Mouse (Mus musculus) midbrain, postnatal 0 days (tissue): Measurements from ENCODE around the gene Ranbp10. TPM values are rescaled to one million over a fixed set of nuclear protein-coding genes. Genes with fewer than 3 reads are reported as not detected.
A peak's percentile ranks its signal among the peaks of the same experiment; 100 is the strongest.

Source experiments
- ATAC-seq: fragments of 200-750 bp; cut with Nextera tagmentation; 2 replicates; pipeline ENCODE4 v1.8.0; 2017; ENCODE audit warnings: moderate number of reproducible peaks, mild to moderate bottlenecking, moderate TSS enrichment, moderate library complexity; ENCODE audit not compliant: low FRiP score
- DNase-seq: peaks from one replicate; pipeline ENCODE4 v3.0.0-alpha.2; 2015; ENCODE audit warnings: low spot score
- H3K27ac ChIP-seq: fragments of 300-500 bp; sonication (generic); 2 replicates; pipeline ENCODE4 v1.5.1; 2014; ENCODE audit warnings: low read depth, mild to moderate bottlenecking, low read length, mixed read lengths
- H3K27me3 ChIP-seq: fragments of 300-500 bp; sonication (generic); 2 replicates; pipeline ENCODE4 v1.6.1; 2014; ENCODE audit warnings: low read length, control low read depth, mixed read lengths; ENCODE audit not compliant: insufficient read depth
- H3K36me3 ChIP-seq: fragments of 300-500 bp; sonication (generic); 2 replicates; pipeline ENCODE4 v1.6.1; 2014; ENCODE audit warnings: low read length, control low read depth, mixed read lengths; ENCODE audit not compliant: insufficient read depth
- H3K4me1 ChIP-seq: fragments of 300-500 bp; sonication (generic); 2 replicates; pipeline ENCODE4 v1.6.1; 2014; ENCODE audit warnings: mild to moderate bottlenecking, control low read depth, antibody characterized with exemption, low read length, mixed read lengths; ENCODE audit not compliant: insufficient read depth
- H3K4me2 ChIP-seq: fragments of 300-500 bp; sonication (generic); 2 replicates; pipeline ENCODE4 v1.6.1; 2014; ENCODE audit warnings: low read depth, mild to moderate bottlenecking, low read length, mixed read lengths; ENCODE audit not compliant: poor library complexity, severe bottlenecking
- H3K4me3 ChIP-seq: fragments of 300-500 bp; sonication (generic); 2 replicates; pipeline ENCODE4 v1.5.1; 2014; ENCODE audit warnings: low read depth, mild to moderate bottlenecking, low read length, moderate library complexity
- H3K9ac ChIP-seq: fragments of 300-500 bp; sonication (generic); replicated peaks from 2 replicates; pipeline ENCODE4 v1.6.1; 2014; ENCODE audit warnings: mild to moderate bottlenecking, low read length, moderate library complexity, mixed read lengths; ENCODE audit not compliant: poor library complexity, severe bottlenecking
- H3K9me3 ChIP-seq: fragments of 300-500 bp; sonication (generic); 2 replicates; pipeline ENCODE4 v1.6.1; 2016; ENCODE audit warnings: low read length, control low read depth
- CTCF ChIP-seq: IDR thresholded peaks from 2 replicates; pipeline ENCODE4 v1.5.1; 2016; ENCODE audit warnings: antibody characterized with exemption, mild to moderate bottlenecking
- WGBS: fragments of 180-500 bp; shearing (Covaris S2); extraction: QIAGEN DNeasy Blood & Tissue Kit; methylation state at CpG from one replicate; pipeline ENCODE4 v1.1.7; 2014; 5-methylcytosine and 5-hydroxymethylcytosine counted together
- polyA plus RNA-seq: library from polyadenylated mRNA; unstranded; fragments of >200 nt; fragmentation: Nextera tagmentation; extraction: Ambion mirVana; gene quantifications from 2 replicates; pipeline ENCODE4 v1.2.1, GENCODE M21; 2015
- total RNA-seq: library from RNA; depleted of rRNA; stranded (reverse); fragments of >200 nt; gene quantifications from 2 replicates; pipeline ENCODE4 v1.2.3, GENCODE M21; 2014

Ranbp10 gene
- total and polyA plus RNA-seq, 2 experiments from 2014 or later = 6.4 to 13.4 TPM

- 81% methylated on average over 10 of the region's 10 CpGs for WGBS
- no peak for DNase-seq
- Histone ChIP-seq H3K4me2 (no peak overlapping the region), H3K9me3 (no peaks in the 10 kb centered on the region), H3K27me3 (no peaks in the 10 kb centered on the region), H3K9ac (no peak overlapping the region), H3K27ac (no peak overlapping the region), H3K36me3 (no peaks in the 10 kb centered on the region), H3K4me3 (no peak overlapping the region), H3K4me1 (no peaks in the 10 kb centered on the region)
- TF ChIP-seq CTCF = no peak
- no peak for ATAC-seq
These were observed 16.1 kb downstream of the Ranbp10 start for GRCm38 (mm10) chr8:105811061-105811460.

- DNase-seq (no peak), ATAC-seq (no peak)
- TF ChIP-seq CTCF = no peak
- WGBS = 75% methylated on average over 6 of the region's 6 CpGs
- H3K4me2 ChIP-seq = no peak overlapping the region
- H3K4me3 ChIP-seq = no peak overlapping the region
- no peaks in the 10 kb centered on the region for H3K4me1 ChIP-seq
- 0 out of 2 replicates have a peak, but pooled peaks cover under 1% of the 10 kb centered on the region for H3K36me3 ChIP-seq
- H3K9ac ChIP-seq = no peak overlapping the region
- H3K9me3 ChIP-seq = no peaks in the 10 kb centered on the region
- H3K27ac ChIP-seq = no peak overlapping the region
- no peaks in the 10 kb centered on the region for H3K27me3 ChIP-seq
These were observed 16.8 kb downstream of the Ranbp10 start for GRCm38 (mm10) chr8:105810245-105810786.

DNA sequence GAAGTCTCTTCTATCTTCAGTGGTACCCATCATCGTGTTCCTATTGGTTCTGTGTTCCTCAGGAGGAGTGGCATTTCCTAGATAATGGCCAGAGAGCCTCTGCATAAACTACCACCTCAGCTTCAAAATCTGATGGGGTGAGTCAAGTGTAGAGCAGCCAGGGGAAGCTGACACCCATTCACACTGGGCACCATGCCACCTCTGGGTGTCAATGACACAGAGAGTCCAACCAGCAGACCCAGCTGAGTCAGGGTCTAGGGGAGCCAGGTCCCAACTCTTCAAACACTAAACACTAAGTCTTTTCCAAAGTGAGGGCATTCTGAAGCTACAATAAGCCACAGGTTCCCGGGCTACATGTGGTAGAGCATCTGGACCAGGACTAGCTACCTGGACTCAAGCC, 18.7 kb downstream of the Ranbp10 start:
- no peak overlapping the region for H3K4me3 ChIP-seq
- ATAC-seq = no peak
- H3K9ac ChIP-seq = no peak overlapping the region
- H3K9me3 ChIP-seq = no peaks in the 10 kb centered on the region
- no peak overlapping the region for H3K4me2 ChIP-seq
- 95% methylated on average over 2 of the region's 2 CpGs for WGBS
- H3K27ac ChIP-seq = no peak overlapping the region
- no peaks in the 10 kb centered on the region for H3K4me1 ChIP-seq
- DNase-seq = no peak
- no peak for TF ChIP-seq CTCF
- 0 out of 2 replicates have a peak, but pooled peaks cover 3% of the 10 kb centered on the region for H3K36me3 ChIP-seq
- H3K27me3 ChIP-seq = no peaks in the 10 kb centered on the region

GRCm38 (mm10) chr8:105807766-105808165, 19.4 kb downstream of the Ranbp10 start:
- no peaks in the 10 kb centered on the region for H3K4me1 ChIP-seq
- H3K9me3 ChIP-seq = no peaks in the 10 kb centered on the region
- H3K27me3 ChIP-seq = no peaks in the 10 kb centered on the region
- H3K9ac ChIP-seq = no peak overlapping the region
- ATAC-seq (no peak), DNase-seq (peak; percentile 20)
- H3K4me3 ChIP-seq = no peak overlapping the region
- no peak overlapping the region for H3K4me2 ChIP-seq
- WGBS = 77% methylated on average over 5 of the region's 5 CpGs
- 0 out of 2 replicates have a peak, but pooled peaks cover 3% of the 10 kb centered on the region for H3K36me3 ChIP-seq
- TF ChIP-seq CTCF = no peak
- H3K27ac ChIP-seq = no peak overlapping the region

DNA sequence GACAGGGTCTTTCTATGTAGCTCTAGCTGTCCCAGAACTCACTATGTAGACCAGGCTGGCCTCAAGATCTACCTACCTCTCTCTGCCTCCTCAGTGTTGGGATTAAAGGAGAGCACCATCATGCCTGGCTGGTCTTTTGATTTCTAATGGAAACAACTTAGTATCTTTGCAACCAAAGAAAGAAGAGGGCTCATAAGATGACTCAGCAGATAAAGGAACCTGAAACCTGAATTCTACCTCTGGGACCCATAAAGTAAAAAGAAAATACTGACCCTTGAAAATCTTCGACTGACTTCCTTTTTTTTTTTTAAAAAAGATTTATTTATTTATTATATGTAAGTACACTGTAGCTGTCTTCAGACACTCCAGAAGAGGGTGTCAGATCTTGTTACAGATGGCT, 21.2 kb downstream of the Ranbp10 start:
- no peaks in the 10 kb centered on the region for H3K9me3 ChIP-seq
- no peaks in the 10 kb centered on the region for H3K27me3 ChIP-seq
- DNase-seq = no peak
- no peak for TF ChIP-seq CTCF
- H3K4me2 ChIP-seq = no peak overlapping the region
- no peaks in the 10 kb centered on the region for H3K4me1 ChIP-seq
- ATAC-seq = no peak
- H3K36me3 ChIP-seq = 0 out of 2 replicates have a peak, but pooled peaks cover 3% of the 10 kb centered on the region
- no peak overlapping the region for H3K9ac ChIP-seq
- 94% methylated on average over 1 of the region's 1 CpGs for WGBS
- H3K4me3 ChIP-seq = no peak overlapping the region
- no peak overlapping the region for H3K27ac ChIP-seq

- ATAC-seq = no peak
- Histone ChIP-seq H3K36me3 (0 out of 2 replicates have a peak, but pooled peaks cover 3% of the 10 kb centered on the region), H3K27ac (no peak overlapping the region), H3K4me1 (no peaks in the 10 kb centered on the region), H3K9me3 (no peaks in the 10 kb centered on the region), H3K27me3 (no peaks in the 10 kb centered on the region), H3K4me3 (no peak overlapping the region), H3K9ac (no peak overlapping the region), H3K4me2 (no peak overlapping the region)
- 66% methylated on average over 3 of the region's 3 CpGs for WGBS
- no peak for DNase-seq
- no peak for TF ChIP-seq CTCF
These were observed 21.8 kb downstream of the Ranbp10 start for GRCm38 (mm10) chr8:105805346-105805745.
